Mouse (Mus musculus): Measurements from ENCODE around the gene Mief1.

- TF ChIP-seq CTCF (IDR thresholded peaks at IDR 0.05) (no peak; the same call in 1 of the 2 replicates), EP300 (IDR thresholded peaks at IDR 0.05) (no peak)
Observed at GRCm38 (mm10) chr15:80255646-80256121, 21.9 kb downstream of the Mief1 start.
